Mouse (Mus musculus) liver, embryonic 14.5 days (tissue): ENCODE measurements at regions not wholly inside any gene's neighbourhood (a gene's known extent, or its start where the extent isn't known, plus 50 kb on each side); places are given as distances from the start of the nearest gene placed in this dataset.

ENCODE experiments used
- ATAC-seq: fragments of 200-750 bp; cut with Nextera tagmentation; 2 replicates; pipeline ENCODE4 v1.8.0; 2017; ENCODE audit warnings: moderate number of reproducible peaks, mild to moderate bottlenecking, moderate library complexity; ENCODE audit not compliant: insufficient read depth
- DNase-seq, 3 experiments: peaks; one replicate each; pipeline ENCODE4 v3.0.0-alpha.2; 2012 to 2013; ENCODE audit warnings: low read depth in 3 of 3, low spot score in 3 of 3
- H3K27ac ChIP-seq: fragments of 300-500 bp; sonication (generic); 2 replicates; pipeline ENCODE4 v1.5.1; 2014; ENCODE audit warnings: moderate library complexity, mild to moderate bottlenecking, control low read depth, inconsistent platforms
- H3K27me3 ChIP-seq: fragments of 300-500 bp; sonication (generic); 2 replicates; pipeline ENCODE4 v1.6.1; 2014; ENCODE audit warnings: mild to moderate bottlenecking, low read length, moderate library complexity; ENCODE audit not compliant: control insufficient read depth, insufficient read depth
- H3K36me3 ChIP-seq: fragments of 300-500 bp; sonication (generic); replicated peaks from 2 replicates; pipeline ENCODE4 v1.6.1; 2014; ENCODE audit warnings: low read depth; ENCODE audit not compliant: control insufficient read depth, insufficient read depth
- H3K4me1 ChIP-seq, 2 experiments: fragments of 200-500 bp in 1 of 2; fragments of 300-500 bp in 1 of 2; sonication (generic) in 1 of 2; replicated peaks; 2 replicates each; pipeline ENCODE4 v1.6.1; 2012 to 2014; ENCODE audit warnings: antibody characterized with exemption in 1 of 2, inconsistent platforms in 1 of 2, low read length in 1 of 2; ENCODE audit not compliant: control insufficient read depth in 2 of 2, insufficient read depth in 2 of 2
- H3K4me2 ChIP-seq: fragments of 300-500 bp; sonication (generic); 2 replicates; pipeline ENCODE4 v1.6.1; 2014; ENCODE audit warnings: low read depth, mild to moderate bottlenecking, control low read depth, moderate library complexity
- H3K4me3 ChIP-seq, 2 experiments: fragments of 200-500 bp in 1 of 2; fragments of 300-500 bp in 1 of 2; sonication (generic) in 1 of 2; 2 replicates each; pipeline ENCODE4 v1.5.1; 2012 to 2014; ENCODE audit warnings: low read depth in 2 of 2, low read length in 2 of 2, mild to moderate bottlenecking in 2 of 2, control low read depth in 1 of 2, inconsistent platforms in 1 of 2, moderate library complexity in 1 of 2; ENCODE audit not compliant: insufficient read depth in 1 of 2
- H3K9ac ChIP-seq: fragments of 300-500 bp; sonication (generic); replicated peaks from 2 replicates; pipeline ENCODE4 v1.6.1; 2014; ENCODE audit warnings: mild to moderate bottlenecking, control low read depth, moderate library complexity
- H3K9me3 ChIP-seq: fragments of 300-500 bp; sonication (generic); 2 replicates; pipeline ENCODE4 v1.6.1; 2016; ENCODE audit warnings: low read length, mixed read lengths; ENCODE audit not compliant: control insufficient read depth
- CTCF ChIP-seq: IDR thresholded peaks from 2 replicates; pipeline ENCODE4 v1.5.1; 2016; ENCODE audit warnings: antibody characterized with exemption, low read depth, control low read depth
- EP300 ChIP-seq: IDR thresholded peaks from 2 replicates; pipeline ENCODE4 v1.6.1; 2016; ENCODE audit warnings: antibody characterized with exemption, low read depth
- WGBS: fragments of 180-500 bp; shearing (Covaris S2); extraction: QIAGEN DNeasy Blood & Tissue Kit; methylation state at CpG from one replicate; pipeline ENCODE4 v1.1.7; 2014; ENCODE audit not compliant: insufficient replicate concordance; 5-methylcytosine and 5-hydroxymethylcytosine counted together

- DNase-seq (no peak), ATAC-seq (no peak)
- Histone ChIP-seq H3K9me3 (no peaks in the 10 kb centered on the region), H3K4me1 (no peaks in the 10 kb centered on the region), H3K36me3 (no peaks in the 10 kb centered on the region), H3K4me3 (no peak overlapping the region), H3K4me2 (no peak overlapping the region), H3K27ac (no peak overlapping the region), H3K9ac (no peak overlapping the region), H3K27me3 (no peaks in the 10 kb centered on the region)
- TF ChIP-seq CTCF (no peak), EP300 (no peak)
- WGBS = 26% methylated on average over 5 of the region's 5 CpGs
Measured at GRCm38 (mm10) chr9:47909051-47909450, 252.8 kb upstream of the Nxpe4 start.

GRCm38 (mm10) chr9:47910501-47910906 is 251.3 kb upstream of the Nxpe4 start:
- H3K4me1 ChIP-seq = no peaks in the 10 kb centered on the region
- WGBS = 41% methylated on average over 6 of the region's 6 CpGs
- no peak overlapping the region for H3K4me2 ChIP-seq
- no peak for ATAC-seq
- H3K36me3 ChIP-seq = no peaks in the 10 kb centered on the region
- no peak overlapping the region for H3K9ac ChIP-seq
- H3K27me3 ChIP-seq = no peaks in the 10 kb centered on the region
- no peaks in the 10 kb centered on the region for H3K9me3 ChIP-seq
- H3K27ac ChIP-seq = no peak overlapping the region
- H3K4me3 ChIP-seq = no peak overlapping the region
- DNase-seq = no peak
- no peak for TF ChIP-seq CTCF
- TF ChIP-seq EP300 = no peak

GRCm38 (mm10) chr9:47912823-47913222 is 249.0 kb upstream of the Nxpe4 start:
- ATAC-seq = no peak
- 65% methylated on average over 5 of the region's 5 CpGs for WGBS

GRCm38 (mm10) chr9:47935299-47935698 is 226.5 kb upstream of the Nxpe4 start:
- TF ChIP-seq CTCF (peak; percentile 56), EP300 (no peak)
- no peak overlapping the region for H3K27ac ChIP-seq
- H3K4me3 ChIP-seq = no peak overlapping the region
- no peaks in the 10 kb centered on the region for H3K27me3 ChIP-seq
- H3K36me3 ChIP-seq = no peaks in the 10 kb centered on the region
- no peaks in the 10 kb centered on the region for H3K4me1 ChIP-seq
- WGBS = 25% methylated on average over 2 of the region's 2 CpGs
- DNase-seq (no peak), ATAC-seq (no peak)
- H3K9me3 ChIP-seq = no peaks in the 10 kb centered on the region
- H3K4me2 ChIP-seq = no peak overlapping the region
- H3K9ac ChIP-seq = no peak overlapping the region

More at GRCm38 (mm10) chr9:47912823-47913222, 249.0 kb upstream of the Nxpe4 start:
- Histone ChIP-seq H3K27me3 (no peaks in the 10 kb centered on the region), H3K4me2 (no peak overlapping the region), H3K9ac (no peak overlapping the region), H3K4me1 (no peaks in the 10 kb centered on the region), H3K27ac (no peak overlapping the region), H3K4me3 (no peak overlapping the region), H3K36me3 (no peaks in the 10 kb centered on the region), H3K9me3 (no peaks in the 10 kb centered on the region)
- no peak for DNase-seq
- no peak for TF ChIP-seq CTCF
- no peak for TF ChIP-seq EP300

GRCm38 (mm10) chr9:47935957-47936457 is 225.8 kb upstream of the Nxpe4 start:
- 63% methylated on average over 7 of the region's 7 CpGs for WGBS
- Histone ChIP-seq H3K4me1 (no peaks in the 10 kb centered on the region), H3K27ac (no peak overlapping the region), H3K4me2 (no peak overlapping the region), H3K9ac (no peak overlapping the region), H3K27me3 (no peaks in the 10 kb centered on the region), H3K4me3 (no peak overlapping the region), H3K9me3 (no peaks in the 10 kb centered on the region), H3K36me3 (no peaks in the 10 kb centered on the region)
- ATAC-seq = no peak
- DNase-seq = no peak
- no peak for TF ChIP-seq EP300
- no peak for TF ChIP-seq CTCF
